Mouse (Mus musculus) lung, postnatal 4 days (tissue): ENCODE results near the gene Flrt1.
A peak's percentile ranks its signal among the peaks of the same experiment; 100 is the strongest.

Source experiments
- DNase-seq, 2 experiments: peaks; one replicate each; pipeline ENCODE4 v3.0.0; 2021

The Flrt1 gene

DNA sequence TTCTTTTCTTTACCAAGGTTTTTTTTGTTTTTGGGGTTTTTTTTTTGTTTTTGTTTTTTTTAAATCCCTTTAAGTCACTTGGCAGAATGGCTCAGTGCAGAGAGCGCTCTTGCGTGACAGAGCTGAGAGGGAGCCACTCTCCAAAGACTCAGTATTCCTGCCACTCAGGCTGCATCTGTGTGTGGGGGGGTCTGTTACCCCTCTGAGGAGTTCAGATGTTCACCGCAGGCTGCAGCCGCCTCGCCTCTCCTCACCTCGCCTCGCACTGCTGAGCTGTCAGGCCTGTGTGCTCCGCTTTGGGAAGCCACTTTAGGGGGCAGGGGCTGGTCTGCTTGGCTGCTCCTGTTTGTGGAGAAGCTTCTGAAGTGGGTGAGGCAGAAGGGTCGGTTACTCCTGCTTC is at the start of gene Flrt1:
TSS of gene Flrt1 (minus strand) at position 186 of the 400 bp plus-strand sequence.
- DNase-seq: no peak

DNA sequence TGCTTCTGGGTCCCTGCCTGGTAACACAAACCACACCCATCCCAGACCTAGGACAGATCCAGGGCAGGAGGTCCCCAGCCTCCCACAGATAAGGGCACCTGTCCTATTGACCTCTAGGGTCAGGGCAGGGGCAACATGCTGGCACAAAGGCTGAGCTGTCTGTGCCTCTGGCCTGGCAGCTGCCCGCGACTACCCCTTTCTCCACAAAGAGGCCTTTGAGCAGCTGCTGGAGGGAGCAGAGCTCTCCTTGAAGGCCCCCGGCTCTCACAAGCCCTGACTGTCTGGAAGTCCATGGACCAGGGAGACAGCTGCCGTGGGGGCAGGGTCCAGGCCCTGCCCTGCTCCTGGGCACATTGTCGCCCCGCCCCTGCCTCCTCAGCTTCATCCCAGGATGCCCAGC is 49.7 kb upstream of the Flrt1 start:
- no peak for DNase-seq

DNA sequence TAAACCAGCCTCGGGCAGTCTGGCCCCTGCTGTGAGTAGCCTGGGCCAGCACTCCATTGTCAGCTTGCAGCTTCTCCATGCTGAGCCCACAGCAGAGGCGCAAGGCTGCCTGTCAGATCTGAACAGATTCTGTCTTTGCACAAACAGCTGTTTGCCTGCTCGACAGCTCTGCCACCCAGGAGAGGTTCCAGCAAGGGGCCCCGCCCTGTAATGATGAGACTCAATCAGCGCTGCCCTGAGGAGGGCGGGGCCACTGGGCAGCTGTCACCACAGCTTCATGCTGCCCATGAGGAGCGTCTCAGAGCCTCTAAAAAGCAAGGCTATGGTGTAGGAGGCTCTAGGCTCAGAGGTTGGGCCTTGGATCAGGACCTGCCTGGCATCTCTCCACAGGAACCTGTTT is 47.7 kb upstream of the Flrt1 start:
- DNase-seq: peak in 1 of 2 experiments; percentile 62

DNA sequence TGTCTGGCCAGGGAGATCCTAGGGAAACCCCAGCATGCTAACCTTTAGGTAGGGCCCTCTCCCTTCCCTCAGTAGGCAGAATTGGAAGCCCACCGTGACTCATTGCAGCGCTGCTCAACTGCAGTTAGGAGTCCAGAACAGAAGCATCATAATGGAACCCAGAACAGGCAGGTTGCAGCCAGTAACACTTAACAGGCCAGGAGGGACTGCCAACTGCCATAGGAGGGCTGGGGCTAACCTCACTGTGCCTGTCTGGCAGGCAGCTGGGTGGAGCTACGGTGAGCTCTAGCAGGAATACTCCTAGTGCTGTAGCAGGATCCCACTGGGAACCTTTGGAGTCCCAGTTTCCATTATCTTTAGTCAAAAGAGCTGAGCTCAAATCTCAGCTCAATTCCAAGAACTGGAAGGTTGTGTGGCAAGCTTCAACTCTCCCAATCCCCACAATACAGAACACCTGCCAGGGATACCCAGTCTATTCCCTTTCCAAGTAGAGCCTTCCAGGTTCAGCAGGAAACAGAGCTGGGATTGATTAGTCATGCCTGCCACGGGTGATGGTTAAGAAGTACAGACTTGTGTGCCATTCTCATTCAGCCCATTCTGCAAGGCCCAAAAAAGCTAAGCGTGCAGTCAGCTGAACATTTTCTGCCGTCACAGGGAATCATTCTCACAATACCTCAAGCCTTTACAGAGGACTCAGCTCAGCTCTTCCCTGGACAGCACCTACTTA is 46.6 kb upstream of the Flrt1 start:
- no peak for DNase-seq

DNA sequence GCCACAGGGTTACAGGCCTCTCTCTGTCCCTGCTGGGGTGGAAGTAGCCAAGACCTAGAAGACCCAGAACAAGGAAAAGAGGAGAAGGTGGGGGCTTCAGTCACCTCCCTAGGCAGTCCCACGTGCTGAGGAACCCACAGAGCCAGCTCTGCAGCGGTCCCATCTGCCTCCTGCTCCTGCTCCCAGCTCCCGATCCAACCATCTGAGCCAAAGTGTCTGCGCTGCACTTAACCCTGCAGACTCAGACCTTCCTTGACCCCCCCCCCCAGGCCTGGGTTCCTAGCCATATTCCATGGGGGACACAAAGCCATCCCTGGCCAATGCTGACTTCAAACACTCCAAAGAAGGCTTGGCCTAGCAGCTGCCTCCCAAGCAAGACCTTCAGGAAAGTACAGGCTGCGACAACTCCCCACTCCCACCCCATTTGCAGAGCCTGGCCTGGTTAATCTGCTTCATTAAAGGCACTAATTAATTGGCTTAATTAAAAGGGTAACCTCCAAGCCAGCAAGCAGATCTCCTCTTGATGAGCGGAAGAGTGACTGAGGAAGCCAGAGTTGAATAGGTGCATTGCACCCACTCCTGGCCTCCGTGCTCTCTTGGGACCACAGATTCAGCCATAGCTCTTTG is 45.9 kb upstream of the Flrt1 start:
- DNase-seq: no peak

DNA sequence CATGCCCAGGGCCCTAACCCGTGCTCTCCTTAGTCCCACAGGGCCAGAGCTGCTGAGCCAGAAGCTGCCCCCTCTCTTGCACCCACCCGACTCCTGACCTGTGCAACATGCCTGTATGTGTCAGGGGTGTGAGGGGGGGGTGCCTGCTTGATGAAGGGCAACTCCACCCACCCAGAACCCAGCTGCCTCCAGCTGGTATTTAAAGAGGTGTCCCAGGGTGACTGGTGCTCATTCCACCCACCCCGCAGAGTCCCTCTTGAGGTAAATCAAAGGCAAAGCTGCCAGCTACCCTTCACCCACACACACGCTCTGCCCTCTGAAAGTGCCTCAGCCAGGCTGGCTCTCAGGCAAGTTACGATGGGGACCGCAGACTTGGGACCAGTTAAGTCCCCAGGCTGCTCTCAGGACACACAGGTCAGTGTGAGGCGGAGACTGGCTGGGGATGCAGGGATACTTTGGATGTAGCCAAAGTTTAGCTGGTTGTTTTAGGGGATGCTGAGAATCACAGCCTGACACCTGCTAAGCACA is 43.7 kb upstream of the Flrt1 start:
- DNase-seq: no peak

DNA sequence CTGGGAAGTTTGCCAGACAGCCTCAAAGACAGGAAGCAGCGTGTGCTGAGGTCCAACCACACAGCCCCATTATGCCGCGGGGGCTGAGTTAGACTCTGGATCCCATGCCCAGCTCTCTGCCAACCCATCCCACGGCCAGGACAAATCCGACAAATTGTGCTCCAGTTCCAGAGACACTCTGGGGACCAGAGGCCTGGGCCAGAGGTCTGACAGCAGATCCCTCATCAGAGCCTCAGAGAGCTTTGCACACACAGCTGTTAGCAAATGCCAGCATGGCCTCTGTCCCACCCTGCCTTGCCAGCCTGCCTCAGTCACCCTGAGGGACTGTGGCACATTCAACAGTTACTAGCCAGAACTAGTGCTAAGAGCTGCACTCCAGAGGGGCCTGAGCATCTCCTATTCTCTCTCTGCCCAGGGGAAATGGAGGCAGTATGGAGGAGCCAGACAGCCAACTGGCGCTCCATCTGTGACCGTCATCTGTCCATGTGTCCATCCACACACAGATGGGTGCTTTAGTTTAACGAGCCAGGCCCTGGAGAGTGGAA is 43.1 kb upstream of the Flrt1 start:
- DNase-seq: no peak

DNA sequence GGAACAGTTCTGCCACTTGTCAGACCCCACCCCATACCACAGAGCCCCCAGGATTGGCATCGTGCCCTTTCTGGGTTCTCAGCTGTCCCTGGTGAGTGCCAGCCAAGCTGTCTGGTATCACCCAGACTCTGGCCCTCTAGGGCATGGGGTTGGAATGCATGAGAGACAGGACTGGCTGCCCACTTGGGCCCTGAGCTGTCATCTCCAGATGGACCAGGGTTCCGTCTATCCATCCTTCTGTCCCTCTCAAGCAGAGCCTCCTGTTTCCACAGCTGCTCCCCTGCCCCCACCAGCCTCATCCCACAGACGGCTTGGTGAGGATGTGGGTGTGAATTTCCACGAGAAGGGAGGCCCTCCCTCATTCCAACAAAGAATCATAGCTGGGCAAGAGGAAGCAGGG is 42.6 kb upstream of the Flrt1 start:
- no peak for DNase-seq

DNA sequence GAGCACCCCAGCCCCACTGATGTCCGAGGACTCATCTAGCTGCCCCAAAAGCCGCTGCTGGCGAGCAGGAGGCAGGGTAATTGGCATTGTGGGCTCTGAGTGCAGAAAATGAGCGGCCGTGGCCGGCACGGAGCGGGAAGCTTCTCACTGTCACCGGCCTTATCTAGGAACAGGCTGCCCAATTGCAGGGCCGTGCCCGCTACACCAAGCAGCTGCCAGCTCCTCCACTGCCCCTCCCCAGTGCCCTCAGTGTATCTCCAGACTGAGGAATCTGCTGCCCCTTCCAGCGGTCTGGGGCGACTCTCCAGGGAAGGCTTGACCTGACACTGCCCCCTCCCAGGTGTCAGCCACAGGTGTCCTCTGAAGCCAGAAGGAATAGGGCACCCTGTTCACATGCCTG is 40.8 kb upstream of the Flrt1 start:
- no peak for DNase-seq

DNA sequence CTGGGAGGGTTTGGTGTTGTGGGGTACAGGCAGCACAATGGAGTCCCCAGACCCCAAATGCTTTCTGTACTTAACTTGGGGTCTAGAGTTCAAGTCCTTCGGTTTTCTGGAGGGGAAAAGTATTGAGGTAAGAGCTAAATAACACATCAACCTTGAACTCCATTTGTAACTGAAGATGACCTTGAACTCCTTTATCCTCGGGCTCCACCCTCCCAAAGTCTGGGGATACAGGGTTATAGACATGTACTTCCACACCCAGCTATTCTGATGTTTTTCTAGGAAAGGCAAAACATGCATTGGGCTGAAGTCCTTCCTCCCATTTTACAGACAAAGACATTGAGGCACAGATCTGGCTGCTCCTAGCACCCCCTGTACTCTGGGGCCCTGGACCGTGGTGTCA is 38.9 kb upstream of the Flrt1 start:
- no peak for DNase-seq

DNA sequence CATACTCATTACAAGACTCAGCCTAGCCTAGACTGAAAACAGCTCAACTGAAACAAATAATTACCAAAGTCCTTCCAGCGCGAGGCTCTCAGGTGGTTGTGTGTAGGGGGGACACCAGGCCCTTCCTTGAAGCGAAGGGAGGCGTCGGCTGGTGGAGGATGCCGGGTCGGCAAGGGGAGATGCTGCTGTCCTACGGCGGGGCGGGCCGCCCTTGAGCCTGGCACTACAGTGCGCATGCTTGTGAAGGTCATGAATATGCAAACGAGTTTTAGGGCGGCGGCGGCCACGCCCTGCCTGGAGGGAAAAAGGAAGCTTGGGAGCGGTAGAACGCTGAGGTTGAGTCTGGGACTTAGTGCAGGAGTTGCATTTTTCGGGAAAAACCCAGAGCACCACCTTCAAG is 38.3 kb upstream of the Flrt1 start:
- DNase-seq: peak; percentile 71 to 77

DNA sequence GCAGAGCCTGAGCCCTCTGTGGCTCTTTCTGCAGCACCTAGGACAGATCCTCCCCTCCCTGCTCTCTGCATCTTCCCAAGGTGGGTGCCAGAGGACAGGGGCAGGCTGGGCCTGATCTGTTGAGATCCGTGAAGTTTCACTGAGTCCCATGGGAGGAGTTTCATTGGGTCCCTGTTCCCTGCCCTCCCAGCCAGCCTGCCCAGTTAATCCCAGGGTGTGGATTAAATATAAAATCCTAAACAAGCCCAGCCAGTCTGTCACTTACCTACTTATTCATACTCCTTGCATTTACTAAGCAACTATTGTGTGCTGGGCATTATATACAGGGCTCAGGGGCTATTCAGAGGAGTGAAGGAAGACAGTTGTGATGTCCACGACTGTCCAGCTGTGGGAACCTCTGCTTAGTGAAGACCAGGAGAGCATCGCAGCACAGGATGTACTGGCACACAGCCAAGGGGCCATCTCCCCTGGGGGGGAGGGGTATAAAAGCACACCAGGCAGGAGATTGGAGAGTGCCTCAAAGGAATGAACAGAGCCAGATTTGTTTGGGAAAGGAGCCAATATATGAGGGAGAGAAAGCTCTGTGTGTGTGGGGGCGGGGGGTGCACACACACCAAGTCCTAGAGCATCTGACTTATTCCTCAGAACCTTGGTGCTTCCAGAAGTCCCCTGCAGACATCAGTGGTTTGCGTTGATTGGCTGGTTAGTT is 36.8 kb upstream of the Flrt1 start:
- no peak for DNase-seq

DNA sequence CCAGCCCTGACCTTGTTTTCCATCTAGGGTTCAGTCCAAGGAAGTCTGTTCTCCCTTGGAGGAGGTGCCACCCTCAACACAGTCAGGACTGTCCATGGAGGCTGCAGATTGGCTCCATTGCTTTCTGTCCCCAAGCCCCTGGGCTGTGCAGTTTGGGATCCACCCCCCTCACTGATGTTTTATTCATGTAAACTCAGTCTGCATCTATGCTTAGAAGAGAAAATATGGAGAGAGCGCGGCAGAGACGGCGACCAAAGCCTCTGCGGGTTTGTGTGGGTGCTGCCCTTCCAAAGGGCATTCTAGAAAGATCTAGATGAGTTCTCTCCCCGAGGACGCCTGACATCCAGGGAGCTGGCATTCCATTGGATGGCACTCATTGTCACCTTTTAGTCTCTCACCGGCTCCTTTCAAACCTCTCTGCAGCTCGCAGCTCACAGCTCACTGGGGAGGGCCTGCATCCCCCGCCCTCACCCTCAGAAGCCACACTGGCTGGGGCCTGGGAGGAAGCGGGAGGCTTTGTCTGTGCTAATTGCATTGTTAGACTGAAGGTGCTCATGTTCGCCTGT is 35.4 kb upstream of the Flrt1 start:
- DNase-seq: no peak

DNA sequence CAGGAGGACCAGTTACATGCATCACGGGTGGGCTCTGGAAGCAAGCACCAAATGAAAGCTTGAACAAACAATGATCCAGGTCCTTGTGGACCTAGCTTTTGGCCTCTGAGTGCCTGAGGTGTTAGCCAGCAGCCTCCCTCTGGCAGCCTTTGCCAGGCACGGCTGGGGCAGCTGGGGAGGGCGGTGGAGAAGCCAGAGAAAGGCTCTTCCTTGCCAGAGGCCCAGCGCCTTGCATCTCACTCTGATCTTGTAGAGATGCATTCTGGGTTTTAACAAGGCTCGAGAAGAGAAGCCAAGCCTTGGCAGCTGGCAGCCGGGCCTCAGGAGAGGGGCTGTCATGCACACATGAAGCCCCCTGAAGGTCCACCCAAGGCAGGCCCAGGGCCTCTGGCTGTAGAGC is 34.8 kb upstream of the Flrt1 start:
- no peak for DNase-seq

DNA sequence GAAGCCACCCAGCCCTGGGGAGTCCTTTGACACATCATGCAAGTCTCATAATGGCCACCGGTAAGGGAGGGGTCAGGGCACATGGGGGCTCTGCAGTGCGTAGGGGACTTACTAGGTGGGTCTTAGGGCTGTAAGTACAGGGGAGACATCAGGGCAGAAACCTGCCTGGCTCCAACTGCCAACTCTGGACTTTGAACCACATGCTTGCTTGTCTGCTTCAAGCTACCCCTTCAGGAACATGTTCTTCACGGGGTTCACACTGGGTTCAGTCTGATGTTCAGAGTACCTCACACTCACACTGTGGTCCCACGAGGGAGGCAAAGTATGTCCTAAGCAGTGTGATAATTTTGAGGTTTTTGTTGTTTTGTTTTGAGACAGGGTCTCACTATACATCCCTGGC is 33.8 kb upstream of the Flrt1 start:
- DNase-seq: no peak

DNA sequence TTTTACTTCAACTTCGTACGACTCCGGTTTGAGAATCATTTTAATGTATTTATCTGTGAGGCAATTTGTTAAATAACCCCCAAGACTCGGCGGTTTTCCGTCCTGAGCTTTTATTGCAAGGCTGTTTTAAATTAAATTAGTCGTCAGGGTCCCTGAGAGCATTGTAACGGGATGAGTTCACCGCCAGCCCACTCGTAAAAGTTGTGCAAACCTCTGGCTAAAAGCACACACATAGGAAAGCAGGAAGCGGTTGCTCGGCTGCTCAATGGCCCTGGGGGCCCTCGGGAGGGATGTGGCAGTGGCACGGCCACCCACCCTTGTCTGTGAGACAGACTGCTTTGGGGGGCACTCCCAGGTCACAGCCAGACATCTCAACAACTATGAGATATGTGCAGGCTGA is 32.8 kb upstream of the Flrt1 start:
- DNase-seq: no peak

DNA sequence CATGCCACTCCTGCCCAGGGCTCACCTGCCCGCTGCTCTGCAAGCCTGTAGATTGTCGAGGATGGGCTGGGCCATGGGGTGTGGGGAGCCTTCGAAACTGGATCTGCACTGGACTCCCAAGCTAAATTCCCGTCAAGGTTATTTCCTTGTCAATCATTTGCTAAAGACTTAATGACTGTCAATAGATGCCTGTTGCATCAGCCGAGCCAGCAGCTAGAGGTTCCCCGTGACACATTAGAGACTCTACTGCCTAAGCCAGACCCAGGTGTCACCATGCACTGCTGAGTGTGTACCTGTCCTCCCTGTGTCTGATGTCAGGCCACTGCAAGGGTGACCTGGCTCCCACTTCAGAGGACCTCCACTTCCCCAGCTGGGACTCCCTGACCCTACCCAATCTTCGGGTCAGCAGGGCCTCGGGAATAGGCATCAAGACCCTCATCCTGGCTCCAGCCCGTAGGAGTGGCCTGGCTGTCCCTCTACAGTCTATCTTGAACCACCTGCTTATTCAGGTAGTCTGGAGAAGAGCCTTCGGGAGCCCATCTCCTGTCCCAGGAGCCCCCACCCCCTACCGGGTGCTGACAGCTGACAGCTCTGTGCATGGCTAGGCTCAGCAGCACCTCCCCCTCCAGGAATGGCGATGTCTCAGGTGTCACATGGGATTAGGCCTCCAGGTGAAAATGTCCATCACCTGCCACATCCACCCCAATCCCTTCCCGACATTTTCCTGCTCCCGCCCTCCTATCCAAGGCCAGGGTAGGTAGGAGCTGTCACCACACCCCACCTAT is 31.4 kb upstream of the Flrt1 start:
- DNase-seq: no peak

DNA sequence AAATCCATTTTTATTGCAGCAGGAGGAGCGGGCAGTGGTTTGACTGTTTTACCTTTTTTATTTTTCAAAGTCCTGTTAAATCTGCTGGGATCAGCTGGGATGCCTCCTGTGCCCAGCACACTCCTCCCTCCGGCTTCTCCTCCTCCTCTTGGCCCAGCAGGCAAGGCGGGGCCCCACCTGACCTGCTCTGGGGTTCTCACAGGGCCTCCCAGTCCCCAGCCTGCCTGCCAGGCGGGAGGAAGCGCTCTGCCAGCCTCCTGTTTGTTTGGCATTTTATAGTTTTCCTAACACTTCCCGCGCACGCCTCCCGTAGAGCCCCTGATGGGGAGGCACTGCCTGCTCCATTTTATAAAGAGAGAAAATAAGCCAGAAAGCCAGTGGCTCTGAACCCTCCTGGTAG is 30.5 kb upstream of the Flrt1 start:
- peak in 1 of 2 experiments; percentile 41 for DNase-seq

DNA sequence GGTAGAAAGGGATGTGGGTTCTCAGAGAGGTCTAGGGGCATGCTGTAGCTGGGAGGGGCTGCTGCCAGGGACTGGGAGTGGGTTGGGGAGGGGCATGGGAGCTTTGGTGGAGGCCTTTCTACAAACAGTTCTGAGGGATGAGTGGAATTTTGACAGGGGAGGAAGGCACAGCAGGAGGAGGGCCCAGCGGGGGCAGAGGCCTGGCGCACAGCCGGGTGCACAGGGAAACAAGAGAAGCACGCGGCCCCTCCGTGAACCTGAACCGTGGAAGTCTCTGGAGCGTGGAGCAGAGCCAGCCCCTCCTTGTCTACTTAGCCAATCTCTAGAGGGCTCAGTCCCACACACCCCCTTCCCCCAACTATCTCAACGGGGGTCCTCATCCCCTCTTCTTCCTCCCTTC is 30.0 kb upstream of the Flrt1 start:
- DNase-seq: peak in 1 of 2 experiments; percentile 49

DNA sequence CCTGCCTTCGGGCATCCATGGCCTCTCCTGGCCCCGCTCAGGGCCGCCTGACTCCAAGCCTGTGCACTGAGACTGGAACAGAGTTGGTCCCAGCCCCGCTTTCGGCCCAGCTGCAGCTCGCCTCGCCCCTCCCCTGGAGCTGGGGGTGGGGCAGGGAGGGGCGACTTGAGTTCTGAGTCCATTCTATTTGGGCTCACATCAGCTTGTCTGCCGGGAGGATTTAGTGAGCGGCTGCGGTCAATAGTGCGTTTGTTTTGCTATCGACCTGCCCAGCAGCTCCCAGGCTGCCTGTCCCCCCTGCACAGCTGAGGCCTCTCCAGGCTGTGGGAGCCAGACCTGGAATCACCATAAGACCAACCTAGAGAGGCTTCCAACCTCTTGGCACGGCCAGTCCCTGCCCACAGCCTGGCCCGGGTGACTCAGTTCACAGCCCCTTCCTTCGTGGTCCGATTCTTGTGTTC is 29.1 kb upstream of the Flrt1 start:
- peak in 1 of 2 experiments; percentile 44 for DNase-seq

DNA sequence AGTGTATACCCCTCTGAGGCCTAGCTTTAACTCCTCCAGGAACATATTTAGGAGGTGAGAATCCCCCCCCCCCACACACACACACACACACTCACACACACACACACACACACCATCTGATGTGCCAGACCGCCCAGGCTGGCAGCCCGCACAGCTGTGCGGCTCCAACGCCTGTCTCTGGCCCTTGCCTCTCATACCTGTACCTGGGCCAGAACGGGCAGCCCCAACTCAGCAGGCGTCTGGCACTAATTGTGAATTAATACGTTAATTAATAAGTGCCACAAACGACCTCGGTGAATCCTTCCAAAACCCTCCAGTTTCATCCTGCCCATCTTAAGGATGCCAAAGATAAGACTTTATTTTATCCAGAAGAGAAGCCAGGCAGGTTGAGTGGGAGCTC is 27.9 kb upstream of the Flrt1 start:
- DNase-seq: no peak

DNA sequence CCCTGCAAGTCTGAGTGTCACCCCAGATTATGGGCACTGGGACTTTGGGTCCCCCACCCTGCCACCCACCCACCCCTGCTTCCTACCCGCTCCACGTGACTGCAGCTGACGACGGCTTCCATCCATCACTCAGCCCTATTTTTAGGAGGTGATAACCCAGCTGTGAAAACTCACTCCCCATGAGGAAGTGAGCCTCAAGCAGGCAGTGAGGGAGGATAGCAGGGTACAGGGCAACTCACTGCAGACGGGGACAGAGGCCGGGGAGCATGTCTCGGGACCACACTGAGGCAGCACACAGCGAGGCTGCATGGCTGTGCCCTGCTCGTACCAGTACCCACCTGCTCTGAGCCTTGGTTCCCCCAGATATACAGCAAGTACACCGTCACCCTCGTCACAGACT is 24.8 kb upstream of the Flrt1 start:
- DNase-seq: no peak
